Mouse (Mus musculus) kidney, embryonic 16.5 days (tissue): ENCODE measurements around the gene Tcap. TPM values are rescaled to one million over a fixed set of nuclear protein-coding genes. Genes with fewer than 3 reads are reported as not detected.

Experiments used
- ATAC-seq: fragments of 200-750 bp; cut with Nextera tagmentation; 2 replicates; pipeline ENCODE4 v1.8.0; 2017; ENCODE audit warnings: moderate TSS enrichment; ENCODE audit not compliant: low FRiP score, low TSS enrichment
- H3K27ac ChIP-seq: fragments of 300-500 bp; sonication (generic); 2 replicates; pipeline ENCODE4 v1.5.1; 2014; ENCODE audit warnings: low read length
- H3K27me3 ChIP-seq: fragments of 300-500 bp; sonication (generic); 2 replicates; pipeline ENCODE4 v1.6.1; 2014; ENCODE audit warnings: low read length, control low read depth, mixed read lengths; ENCODE audit not compliant: insufficient read depth
- H3K36me3 ChIP-seq: fragments of 300-500 bp; sonication (generic); 2 replicates; pipeline ENCODE4 v1.6.1; 2014; ENCODE audit warnings: low read length, control low read depth, mixed read lengths; ENCODE audit not compliant: insufficient read depth
- H3K4me1 ChIP-seq: fragments of 300-500 bp; sonication (generic); 2 replicates; pipeline ENCODE4 v1.6.1; 2014; ENCODE audit warnings: low read length, control low read depth, mixed read lengths; ENCODE audit not compliant: insufficient read depth
- H3K4me2 ChIP-seq: fragments of 300-500 bp; sonication (generic); replicated peaks from 2 replicates; pipeline ENCODE4 v1.6.1; 2014; ENCODE audit warnings: low read depth, low read length
- H3K4me3 ChIP-seq: fragments of 300-500 bp; sonication (generic); 2 replicates; pipeline ENCODE4 v1.5.1; 2014; ENCODE audit warnings: mild to moderate bottlenecking, low read length
- H3K9ac ChIP-seq: fragments of 300-500 bp; sonication (generic); replicated peaks from 2 replicates; pipeline ENCODE4 v1.6.1; 2014; ENCODE audit warnings: low read length
- H3K9me3 ChIP-seq: fragments of 300-500 bp; sonication (generic); 2 replicates; pipeline ENCODE4 v1.6.1; 2016; ENCODE audit warnings: low read length, control low read depth
- WGBS: fragments of 180-500 bp; shearing (Covaris S2); extraction: QIAGEN DNeasy Blood & Tissue Kit; methylation state at CpG from one replicate; pipeline ENCODE4 v1.1.7; 2014; 5-methylcytosine and 5-hydroxymethylcytosine counted together
- polyA plus RNA-seq: library from polyadenylated mRNA; unstranded; fragments of >200 nt; fragmentation: Nextera tagmentation; extraction: Ambion mirVana; gene quantifications from 2 replicates; pipeline ENCODE4 v1.2.1, GENCODE M21; 2015

The Tcap gene
- polyA plus RNA-seq, 1 experiment from 2014 or later, result 2.7 TPM

GRCm38 (mm10) chr11:98367171-98367862 is 16.3 kb upstream of the Tcap start:
- WGBS, result 68% methylated on average over 10 of the region's 10 CpGs

GRCm38 (mm10) chr11:98367863-98368186 is 15.8 kb upstream of the Tcap start:
- WGBS, result 74% methylated on average over 7 of the region's 7 CpGs
- no peak overlapping the region for H3K27ac ChIP-seq
- H3K4me1 ChIP-seq, result 0 out of 2 replicates have a peak, but pooled peaks cover 3% of the 10 kb centered on the region
- no peaks in the 10 kb centered on the region for H3K36me3 ChIP-seq
- H3K9ac ChIP-seq, result no peak overlapping the region
- no peaks in the 10 kb centered on the region for H3K27me3 ChIP-seq
- ATAC-seq, result no peak
- no peak overlapping the region for H3K4me3 ChIP-seq
- H3K9me3 ChIP-seq, result no peaks in the 10 kb centered on the region
- no peak overlapping the region for H3K4me2 ChIP-seq

More at GRCm38 (mm10) chr11:98367171-98367862, 16.3 kb upstream of the Tcap start:
- H3K9me3 ChIP-seq, result no peaks in the 10 kb centered on the region
- H3K4me2 ChIP-seq, result no peak overlapping the region
- H3K9ac ChIP-seq, result no peak overlapping the region
- H3K4me1 ChIP-seq, result peaks cover 5% of the 10 kb centered on the region; the same call in 1 of the 2 replicates
- H3K36me3 ChIP-seq, result no peaks in the 10 kb centered on the region
- no peaks in the 10 kb centered on the region for H3K27me3 ChIP-seq
- no peak for ATAC-seq
- no peak overlapping the region for H3K27ac ChIP-seq
- no peak overlapping the region for H3K4me3 ChIP-seq

GRCm38 (mm10) chr11:98369337-98369736 is 14.3 kb upstream of the Tcap start:
- H3K9ac ChIP-seq, result no peak overlapping the region
- no peaks in the 10 kb centered on the region for H3K36me3 ChIP-seq
- no peak overlapping the region for H3K27ac ChIP-seq
- H3K9me3 ChIP-seq, result no peaks in the 10 kb centered on the region
- no peaks in the 10 kb centered on the region for H3K27me3 ChIP-seq
- WGBS, result 83% methylated on average over 6 of the region's 6 CpGs
- H3K4me3 ChIP-seq, result no peak overlapping the region
- no peak overlapping the region for H3K4me2 ChIP-seq
- ATAC-seq, result no peak
- H3K4me1 ChIP-seq, result 0 out of 2 replicates have a peak, but pooled peaks cover 3% of the 10 kb centered on the region

GRCm38 (mm10) chr11:98370588-98370987 is 13.0 kb upstream of the Tcap start:
- Histone ChIP-seq H3K4me2 (no peak overlapping the region), H3K9ac (no peak overlapping the region), H3K36me3 (peaks cover 10% of the 10 kb centered on the region; the same call in 1 of the 2 replicates), H3K27me3 (no peaks in the 10 kb centered on the region), H3K27ac (no peak overlapping the region), H3K4me3 (no peak overlapping the region), H3K9me3 (no peaks in the 10 kb centered on the region), H3K4me1 (0 out of 2 replicates have a peak, but pooled peaks cover 3% of the 10 kb centered on the region)
- 90% methylated on average over 2 of the region's 2 CpGs for WGBS
- ATAC-seq, result no peak

- Histone ChIP-seq H3K9me3 (no peaks in the 10 kb centered on the region), H3K27me3 (no peaks in the 10 kb centered on the region), H3K27ac (no peak overlapping the region), H3K4me1 (0 out of 2 replicates have a peak, but pooled peaks cover 3% of the 10 kb centered on the region), H3K4me3 (no peak overlapping the region), H3K9ac (no peak overlapping the region), H3K4me2 (no peak overlapping the region), H3K36me3 (peaks cover 20% of the 10 kb centered on the region)
- WGBS, result 57% methylated on average over 10 of the region's 10 CpGs
- no peak; the same call in 1 of the 2 replicates for ATAC-seq
Observed at GRCm38 (mm10) chr11:98371556-98372240, 11.9 kb upstream of the Tcap start.

- H3K4me2 ChIP-seq, result no peak overlapping the region
- no peak overlapping the region for H3K4me3 ChIP-seq
- WGBS, result 7% methylated on average over 2 of the region's 2 CpGs
- no peak for ATAC-seq
- peaks cover 26% of the 10 kb centered on the region for H3K36me3 ChIP-seq
- H3K4me1 ChIP-seq, result 0 out of 2 replicates have a peak, but pooled peaks cover 3% of the 10 kb centered on the region
- H3K9me3 ChIP-seq, result no peaks in the 10 kb centered on the region
- no peak overlapping the region for H3K9ac ChIP-seq
- H3K27me3 ChIP-seq, result no peaks in the 10 kb centered on the region
- H3K27ac ChIP-seq, result no peak overlapping the region
Observed at GRCm38 (mm10) chr11:98372406-98372805, 11.2 kb upstream of the Tcap start.

- H3K4me2 ChIP-seq, result no peak overlapping the region
- H3K9ac ChIP-seq, result no peak overlapping the region
- 91% methylated on average over 6 of the region's 6 CpGs for WGBS
- no peak for ATAC-seq
- peaks cover 34% of the 10 kb centered on the region for H3K36me3 ChIP-seq
- 0 out of 2 replicates have a peak, but pooled peaks cover 3% of the 10 kb centered on the region for H3K4me1 ChIP-seq
- H3K9me3 ChIP-seq, result no peaks in the 10 kb centered on the region
- H3K27ac ChIP-seq, result no peak overlapping the region
- H3K4me3 ChIP-seq, result no peak overlapping the region
- no peaks in the 10 kb centered on the region for H3K27me3 ChIP-seq
Observed at GRCm38 (mm10) chr11:98373244-98373643, 10.4 kb upstream of the Tcap start.

- Histone ChIP-seq H3K9me3 (no peaks in the 10 kb centered on the region), H3K4me2 (no peak overlapping the region), H3K4me3 (no peak overlapping the region), H3K36me3 (peaks cover 45% of the 10 kb centered on the region), H3K9ac (no peak overlapping the region), H3K27ac (no peak overlapping the region), H3K4me1 (0 out of 2 replicates have a peak, but pooled peaks cover 3% of the 10 kb centered on the region), H3K27me3 (no peaks in the 10 kb centered on the region)
- no peak for ATAC-seq
- 75% methylated on average over 8 of the region's 8 CpGs for WGBS
Observed at GRCm38 (mm10) chr11:98374266-98374665, 9.3 kb upstream of the Tcap start.

GRCm38 (mm10) chr11:98376756-98377155 is 6.9 kb upstream of the Tcap start:
- Histone ChIP-seq H3K36me3 (peaks cover 56% of the 10 kb centered on the region), H3K27me3 (no peaks in the 10 kb centered on the region), H3K4me1 (no peaks in the 10 kb centered on the region), H3K4me2 (no peak overlapping the region), H3K9me3 (no peaks in the 10 kb centered on the region), H3K9ac (no peak overlapping the region), H3K4me3 (no peak overlapping the region), H3K27ac (no peak overlapping the region)
- no peak for ATAC-seq
- 75% methylated on average over 5 of the region's 5 CpGs for WGBS

GRCm38 (mm10) chr11:98377787-98378186 is 5.8 kb upstream of the Tcap start:
- H3K27me3 ChIP-seq, result no peaks in the 10 kb centered on the region
- H3K36me3 ChIP-seq, result peaks cover 56% of the 10 kb centered on the region
- no peak overlapping the region for H3K27ac ChIP-seq
- H3K4me3 ChIP-seq, result no peak overlapping the region
- no peaks in the 10 kb centered on the region for H3K4me1 ChIP-seq
- H3K4me2 ChIP-seq, result no peak overlapping the region
- no peak for ATAC-seq
- no peak overlapping the region for H3K9ac ChIP-seq
- 81% methylated on average over 11 of the region's 11 CpGs for WGBS
- H3K9me3 ChIP-seq, result no peaks in the 10 kb centered on the region
